Mouse (Mus musculus) limb, embryonic 14.5 days (tissue): ENCODE results near the gene Bpifb9a. TPM values are rescaled to one million over a fixed set of nuclear protein-coding genes. Genes with fewer than 3 reads are reported as not detected.
"Not testable (repeated sequence)": the region's sequence is repeated elsewhere in the genome, so short reads cannot be mapped to it uniquely, and the experiment has no call there.

Experiments
- ATAC-seq: fragments of 200-750 bp; cut with Nextera tagmentation; 2 replicates; pipeline ENCODE4 v1.8.0; 2017; ENCODE audit warnings: low read depth, moderate number of reproducible peaks, moderate TSS enrichment; ENCODE audit not compliant: low FRiP score
- DNase-seq: peaks from one replicate; pipeline ENCODE4 v3.0.0-alpha.2; 2015; ENCODE audit warnings: low spot score
- H3K27ac ChIP-seq: fragments of 300-500 bp; sonication (generic); replicated peaks from 2 replicates; pipeline ENCODE4 v1.5.1; 2014; ENCODE audit warnings: low read depth, mild to moderate bottlenecking, low read length, moderate library complexity, mixed read lengths
- H3K27me3 ChIP-seq: fragments of 300-500 bp; sonication (generic); 2 replicates; pipeline ENCODE4 v1.6.1; 2014; ENCODE audit warnings: low read length, mixed read lengths; ENCODE audit not compliant: control insufficient read depth, insufficient read depth
- H3K36me3 ChIP-seq: fragments of 300-500 bp; sonication (generic); 2 replicates; pipeline ENCODE4 v1.6.1; 2014; ENCODE audit warnings: mild to moderate bottlenecking, low read length, moderate library complexity, mixed read lengths; ENCODE audit not compliant: control insufficient read depth, insufficient read depth
- H3K4me1 ChIP-seq: fragments of 300-500 bp; sonication (generic); 2 replicates; pipeline ENCODE4 v1.6.1; 2014; ENCODE audit warnings: antibody characterized with exemption, low read length, mixed read lengths; ENCODE audit not compliant: control insufficient read depth, insufficient read depth
- H3K4me2 ChIP-seq: fragments of 300-500 bp; sonication (generic); replicated peaks from 2 replicates; pipeline ENCODE4 v1.6.1; 2014; ENCODE audit warnings: low read depth, mild to moderate bottlenecking, low read length, moderate library complexity; ENCODE audit not compliant: severe bottlenecking
- H3K4me3 ChIP-seq: fragments of 300-500 bp; sonication (generic); replicated peaks from 2 replicates; pipeline ENCODE4 v1.5.1; 2014; ENCODE audit warnings: low read length
- H3K9ac ChIP-seq: fragments of 300-500 bp; sonication (generic); 2 replicates; pipeline ENCODE4 v1.6.1; 2014; ENCODE audit warnings: mild to moderate bottlenecking, low read depth, low read length, moderate library complexity; ENCODE audit not compliant: severe bottlenecking
- H3K9me3 ChIP-seq: fragments of 300-500 bp; sonication (generic); 2 replicates; pipeline ENCODE4 v1.6.1; 2016; ENCODE audit warnings: low read length; ENCODE audit not compliant: control insufficient read depth
- POLR2A ChIP-seq: fragments of 200-500 bp; IDR thresholded peaks from 2 replicates; pipeline ENCODE4 v1.8.0; 2012; ENCODE audit warnings: inconsistent platforms, mild to moderate bottlenecking, moderate library complexity, borderline replicate concordance; ENCODE audit not compliant: insufficient read depth, insufficient read length; ENCODE audit errors: extremely low read depth
- WGBS: fragments of 180-500 bp; shearing (Covaris S2); extraction: QIAGEN DNeasy Blood & Tissue Kit; methylation state at CpG from one replicate; pipeline ENCODE4 v1.1.7; 2014; 5-methylcytosine and 5-hydroxymethylcytosine counted together
- polyA plus RNA-seq, 2 experiments: library from polyadenylated mRNA; depleted of rRNA in 1 of 2; stranded (reverse) in 1 of 2; unstranded in 1 of 2; fragments of >200 nt; fragmentation: Nextera tagmentation in 1 of 2; extraction: Ambion mirVana in 1 of 2; gene quantifications; 2 replicates each; pipeline versions ENCODE4 v1.2.1 to v1.2.3; 2012 to 2014

The Bpifb9a gene
- polyA plus RNA-seq (2012; rRNA removed) (not detected in 2 replicates), polyA plus RNA-seq (2014; fragmentation: Nextera tagmentation; extraction: Ambion mirVana) (not detected in 2 replicates)

DNA sequence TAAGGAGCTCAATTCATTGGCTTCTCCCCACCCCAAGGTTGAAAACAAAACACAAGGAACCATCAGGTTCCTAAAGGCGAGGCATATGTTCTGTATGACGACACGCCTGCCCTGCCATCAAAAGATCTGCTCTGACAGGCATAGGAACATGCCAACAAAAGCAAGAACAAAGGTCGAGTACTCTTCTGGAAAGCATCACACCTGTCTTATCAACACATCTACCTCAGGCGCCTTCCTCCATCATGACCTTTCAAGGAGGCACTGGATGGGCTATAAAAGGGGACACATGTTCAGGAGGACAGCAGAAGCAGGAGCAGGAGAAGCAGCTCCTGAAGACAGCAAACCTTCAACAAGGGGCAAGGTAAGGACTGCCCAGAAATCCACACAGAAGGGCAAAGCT, at the start of gene Bpifb9a:
TSS of gene Bpifb9a (plus strand) at position 301 of the 400 bp plus-strand sequence.
- H3K4me2 ChIP-seq, H3K27me3 ChIP-seq, H3K4me3 ChIP-seq, ATAC-seq, H3K36me3 ChIP-seq, H3K4me1 ChIP-seq, H3K9me3 ChIP-seq, H3K27ac ChIP-seq, DNase-seq, H3K9ac ChIP-seq: not testable (repeated sequence)
- WGBS, result 80% methylated on average over 5 of the region's 5 CpGs

DNA sequence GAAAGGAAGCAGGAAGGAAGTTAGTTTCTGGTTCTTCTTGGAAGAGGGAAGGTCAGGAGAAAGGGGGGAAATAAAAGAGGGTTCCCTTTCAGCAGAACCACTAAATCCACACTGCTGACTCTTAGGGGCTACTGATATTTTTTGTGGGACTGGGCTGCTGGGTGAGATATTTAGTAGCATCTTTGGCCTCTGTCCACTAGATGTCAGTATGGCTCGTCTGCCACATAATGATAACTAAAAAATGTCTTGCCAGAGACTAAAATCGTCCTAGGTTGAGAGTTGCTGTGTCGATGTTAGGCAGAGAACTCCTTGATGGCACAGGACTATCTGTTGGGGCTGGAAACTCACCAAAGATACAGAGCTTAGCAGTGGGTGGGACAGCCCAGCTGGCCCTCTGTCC, 48.5 kb upstream of the Bpifb9a start:
- no peaks in the 10 kb centered on the region for H3K36me3 ChIP-seq
- 12% methylated on average over 3 of the region's 3 CpGs for WGBS
- DNase-seq (peak; percentile 59), ATAC-seq (no peak)
- no peak overlapping the region for H3K27ac ChIP-seq
- no peaks in the 10 kb centered on the region for H3K9me3 ChIP-seq
- no peak overlapping the region for H3K4me3 ChIP-seq
- TF ChIP-seq POLR2A, result no peak
- H3K9ac ChIP-seq, result no peak overlapping the region
- no peaks in the 10 kb centered on the region for H3K4me1 ChIP-seq
- no peak overlapping the region for H3K4me2 ChIP-seq
- H3K27me3 ChIP-seq, result no peaks in the 10 kb centered on the region

DNA sequence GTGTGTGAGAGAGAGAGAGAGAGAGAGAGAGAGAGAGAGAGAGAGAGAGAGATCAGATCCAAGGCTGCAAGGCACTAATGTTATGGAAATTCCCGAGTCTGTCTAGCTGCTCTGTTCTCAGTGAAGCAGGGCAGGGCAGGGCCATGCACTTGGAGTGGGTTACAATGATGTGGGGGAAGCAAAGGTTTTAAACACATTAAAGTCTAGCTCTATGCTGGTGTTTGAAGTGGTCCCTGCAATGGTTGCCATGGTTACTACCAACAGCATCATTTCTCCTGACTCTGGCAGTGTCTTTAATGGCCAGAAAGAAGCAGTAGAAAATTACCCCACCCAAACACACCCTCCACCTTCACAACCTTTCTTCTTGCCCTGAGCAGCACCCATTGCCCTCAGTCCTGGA, 46.5 kb upstream of the Bpifb9a start:
- no peak for ATAC-seq
- Histone ChIP-seq H3K36me3 (no peaks in the 10 kb centered on the region), H3K9me3 (no peaks in the 10 kb centered on the region), H3K9ac (no peak overlapping the region), H3K27me3 (no peaks in the 10 kb centered on the region), H3K27ac (no peak overlapping the region), H3K4me2 (no peak overlapping the region), H3K4me3 (no peak overlapping the region), H3K4me1 (no peaks in the 10 kb centered on the region)
- WGBS, result 36% methylated on average over 1 of the region's 1 CpGs
- no peak for DNase-seq
- no peak for TF ChIP-seq POLR2A

DNA sequence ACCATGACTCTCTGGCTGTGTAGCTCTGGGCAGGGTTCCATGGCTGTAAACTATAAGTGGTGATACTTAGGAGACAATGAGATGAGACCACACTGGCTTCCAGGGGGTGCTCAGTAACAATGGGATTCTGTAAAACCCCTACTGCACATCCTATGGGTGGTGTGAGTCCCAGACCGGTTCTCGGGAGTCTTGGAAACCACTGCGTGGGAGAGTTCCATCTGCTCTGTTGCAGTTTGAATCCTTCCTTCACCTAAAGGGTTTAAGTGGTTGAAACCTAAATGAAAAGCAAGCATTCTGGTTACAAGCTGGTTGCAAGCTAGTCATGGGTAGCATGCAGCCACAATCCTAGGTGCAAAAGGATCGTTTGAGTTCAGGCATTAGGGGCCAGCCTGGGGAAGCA, 45.8 kb upstream of the Bpifb9a start:
- no peak overlapping the region for H3K4me3 ChIP-seq
- no peaks in the 10 kb centered on the region for H3K9me3 ChIP-seq
- no peak for DNase-seq
- no peak for TF ChIP-seq POLR2A
- H3K9ac ChIP-seq, result no peak overlapping the region
- no peak overlapping the region for H3K27ac ChIP-seq
- no peaks in the 10 kb centered on the region for H3K27me3 ChIP-seq
- H3K36me3 ChIP-seq, result no peaks in the 10 kb centered on the region
- H3K4me1 ChIP-seq, result no peaks in the 10 kb centered on the region
- WGBS, result 93% methylated on average over 4 of the region's 4 CpGs
- no peak for ATAC-seq
- H3K4me2 ChIP-seq, result no peak overlapping the region

DNA sequence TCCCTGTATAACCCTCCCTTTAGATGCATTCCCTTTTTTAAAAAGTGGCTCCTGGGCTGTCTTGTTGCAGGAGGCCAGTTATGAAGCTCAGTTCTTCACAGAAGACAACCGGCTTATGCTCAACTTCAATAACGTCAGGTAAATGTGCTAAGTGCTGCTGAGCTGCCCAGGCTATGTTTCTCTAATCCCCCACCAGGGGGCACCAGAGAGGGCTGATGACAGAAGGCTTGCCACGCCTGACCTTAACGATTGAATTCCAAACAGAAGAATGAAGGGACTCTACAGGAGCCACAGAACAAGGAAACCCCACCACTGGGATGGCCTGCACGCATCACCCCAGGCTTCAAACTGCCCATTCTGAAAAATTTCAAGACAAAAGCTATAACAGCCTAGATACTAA, 42.5 kb upstream of the Bpifb9a start:
- no peak for TF ChIP-seq POLR2A
- peak; percentile 74 for DNase-seq
- WGBS, result 12% methylated on average over 5 of the region's 5 CpGs
- no peak overlapping the region for H3K27ac ChIP-seq
- no peaks in the 10 kb centered on the region for H3K4me1 ChIP-seq
- H3K36me3 ChIP-seq, result no peaks in the 10 kb centered on the region
- no peaks in the 10 kb centered on the region for H3K9me3 ChIP-seq
- H3K9ac ChIP-seq, result no peak overlapping the region
- no peaks in the 10 kb centered on the region for H3K27me3 ChIP-seq
- no peak overlapping the region for H3K4me2 ChIP-seq
- H3K4me3 ChIP-seq, result no peak overlapping the region
- no peak for ATAC-seq

DNA sequence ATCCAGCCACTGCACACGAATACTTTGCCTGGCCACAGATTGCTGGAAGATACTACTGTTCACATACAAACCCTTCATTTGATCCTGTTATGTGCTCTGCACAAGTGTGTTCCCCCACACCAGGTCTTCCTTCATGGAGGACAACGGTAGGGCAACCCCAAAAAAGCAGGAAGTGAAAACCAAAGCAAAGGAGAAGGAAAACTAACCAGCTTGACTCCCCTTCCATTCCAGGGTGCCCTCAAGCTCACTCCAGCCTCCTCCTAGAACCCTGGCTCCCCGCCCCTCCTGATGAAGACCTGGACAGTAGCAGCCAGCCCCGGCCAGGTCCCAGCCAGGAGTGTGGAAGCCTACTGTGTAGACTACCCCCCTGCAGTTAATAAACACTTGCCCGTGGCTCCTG, 37.7 kb upstream of the Bpifb9a start:
- ATAC-seq (no peak), DNase-seq (no peak)
- Histone ChIP-seq H3K27ac (no peak overlapping the region), H3K4me2 (no peak overlapping the region), H3K9me3 (no peaks in the 10 kb centered on the region), H3K9ac (no peak overlapping the region), H3K36me3 (no peaks in the 10 kb centered on the region), H3K4me1 (peaks cover 12% of the 10 kb centered on the region), H3K4me3 (no peak overlapping the region), H3K27me3 (no peaks in the 10 kb centered on the region)
- 70% methylated on average over 5 of the region's 5 CpGs for WGBS
- TF ChIP-seq POLR2A, result no peak
